ENCODE assay signal across 8 mouse cellular contexts in genomic region chr12:87388122-87388774, GRCm38 (mm10). TPM values are rescaled to one million over a fixed set of nuclear protein-coding genes. Genes with fewer than 3 reads are reported as not detected.
DNase-seq lines count a peak whose midpoint lies in the region; ATAC-seq and TF ChIP-seq lines count a peak whose summit lies in the region.

TSS of gene Sptlc2 (minus strand) at chr12:87388355.

- H3K4me1 ChIP-seq in hindbrain, embryonic 13.5 days (replicated peaks), result peaks cover 18% of the 10 kb centered on the region

- peak; percentile 98 for DNase-seq in Patski (ENCODE audit: low read depth, low spot score)
- DNase-seq in cerebellum, postnatal 14 days, result peak; percentile 99 to 100
- peak; percentile 99 for DNase-seq in frontal cortex, postnatal 14 days (ENCODE audit: low spot score in 2 of 2)
- DNase-seq in layer of hippocampus, postnatal 25 days (ENCODE audit: extremely low spot score in 1 of 2, low spot score in 1 of 2), result peak; percentile 94 to 95
- peak; percentile 100 for DNase-seq in lung, postnatal 25 days (ENCODE audit: low spot score)
- DNase-seq in retina, embryonic 14.5 days (ENCODE audit: low spot score), result peak; percentile 100
- peak; percentile 99 for DNase-seq in thymus, postnatal 4 days

- no peaks in the 10 kb centered on the region for H3K27me3 ChIP-seq in Patski
- no peaks in the 10 kb centered on the region for H3K27me3 ChIP-seq in hindbrain, embryonic 13.5 days

- in situ Hi-C loops in Patski (cut with MboI; ENCODE audit: low pct_unique_long_range_greater_than_20kb), result no loop called here

- peak within 1 kb of the TSS; percentile 97 for H3K4me2 ChIP-seq in hindbrain, embryonic 13.5 days

- TF ChIP-seq CTCF in Patski (IDR thresholded peaks at IDR 0.05), result no peak

- peak; percentile 99 for ATAC-seq in Patski
- ATAC-seq in hindbrain, embryonic 13.5 days (ENCODE audit: low FRiP score), result peak; percentile 99

- no peaks in the 10 kb centered on the region for H3K36me3 ChIP-seq in hindbrain, embryonic 13.5 days

- peak within 1 kb of the TSS; percentile 89 for H3K27ac ChIP-seq in hindbrain, embryonic 13.5 days

- H3K9me3 ChIP-seq in hindbrain, embryonic 13.5 days, result no peaks in the 10 kb centered on the region

- under 1% methylated on average over 40 of the region's 45 CpGs for WGBS in hindbrain, embryonic 13.5 days

- POLR2A ChIA-PET in Patski (lab: Charles Lee), result interaction anchor here (0.6 kb wide), 1 partner anchor 18 kb away, joined by 5 read pairs; no protein-coding TSS in a partner anchor

- CTCF ChIA-PET in Patski (lab: Charles Lee), result no interaction called here

- peak within 1 kb of the TSS; percentile 98 for H3K9ac ChIP-seq in hindbrain, embryonic 13.5 days

- peak within 1 kb of the TSS; percentile 97 for H3K4me3 ChIP-seq in hindbrain, embryonic 13.5 days

RNA-seq across cellular contexts. Expression of gene Sptlc2, which starts in this region (rescaled TPM):
- 164 TPM for polyA plus RNA-seq in Patski (2021)
- 64.8 and 70.5 TPM in 2 replicates for polyA plus RNA-seq in hindbrain, embryonic 13.5 days (2015; fragmentation: Nextera tagmentation; extraction: Ambion mirVana)
- 10 to 100 TPM; 30.8 to 41.6 TPM for total RNA-seq in layer of hippocampus, postnatal 25 days (2021)

Comparison
In these comparisons a context has a peak if more than half of its experiments do, and no peak if none do; other contexts are left out.
1. Peak in every context shown above with its lines: DNase-seq, ATAC-seq, H3K4me3 ChIP-seq and H3K27ac ChIP-seq.